Mouse (Mus musculus): ENCODE data around the gene Vipas39. TPM values are rescaled to one million over a fixed set of nuclear protein-coding genes. Genes with fewer than 3 reads are reported as not detected.

Vipas39 gene
- 19.3 TPM for polyA plus RNA-seq (2014; fragmentation: Illumina TruSeq; extraction: RNeasy Lipid Tissue Mini Kit (QIAGEN cat#74804); ENCODE audit: insufficient read depth, low read depth, low replicate concordance)

DNA sequence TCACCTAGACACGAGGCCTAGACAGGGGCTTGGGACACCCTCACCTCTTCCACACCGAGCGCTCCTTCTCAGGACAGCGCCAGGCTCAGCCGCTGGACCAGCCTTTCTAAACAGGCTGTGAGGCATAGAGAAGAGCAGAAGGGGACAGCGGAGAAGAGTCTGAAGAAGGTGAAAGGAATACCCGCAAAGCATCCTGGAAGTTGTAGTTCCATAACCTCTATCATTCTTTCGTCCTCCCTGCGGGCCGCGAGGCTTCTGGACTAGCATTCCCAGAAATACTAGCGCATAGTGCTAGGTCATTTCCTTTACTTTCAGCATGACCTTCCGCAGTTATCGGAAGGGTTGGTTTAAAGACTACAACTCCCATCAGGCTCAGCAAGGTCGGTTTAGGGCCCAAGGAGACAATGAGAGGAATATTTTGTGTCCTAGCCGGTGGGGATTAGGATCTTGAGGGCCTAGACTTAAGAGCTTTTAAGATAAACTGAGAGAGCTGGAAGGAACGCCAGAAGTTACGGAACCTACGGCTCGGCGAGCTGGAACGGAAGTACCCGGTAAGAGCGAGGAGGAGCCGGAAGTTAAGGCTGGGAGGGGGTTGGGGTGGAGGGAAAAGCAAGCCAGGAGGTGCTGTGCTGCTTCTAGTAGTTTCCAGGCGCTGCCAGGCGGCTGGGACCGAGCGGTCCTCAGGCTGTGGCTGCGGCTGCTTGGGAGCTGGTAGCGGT, at the start of gene Vipas39, which contains the start of gene Ahsa1:
Vipas39 (minus strand) TSS at position 149 of the 719 bp plus-strand sequence.
Ahsa1 (plus strand) TSS at position 372 of the 719 bp plus-strand sequence.

DNA sequence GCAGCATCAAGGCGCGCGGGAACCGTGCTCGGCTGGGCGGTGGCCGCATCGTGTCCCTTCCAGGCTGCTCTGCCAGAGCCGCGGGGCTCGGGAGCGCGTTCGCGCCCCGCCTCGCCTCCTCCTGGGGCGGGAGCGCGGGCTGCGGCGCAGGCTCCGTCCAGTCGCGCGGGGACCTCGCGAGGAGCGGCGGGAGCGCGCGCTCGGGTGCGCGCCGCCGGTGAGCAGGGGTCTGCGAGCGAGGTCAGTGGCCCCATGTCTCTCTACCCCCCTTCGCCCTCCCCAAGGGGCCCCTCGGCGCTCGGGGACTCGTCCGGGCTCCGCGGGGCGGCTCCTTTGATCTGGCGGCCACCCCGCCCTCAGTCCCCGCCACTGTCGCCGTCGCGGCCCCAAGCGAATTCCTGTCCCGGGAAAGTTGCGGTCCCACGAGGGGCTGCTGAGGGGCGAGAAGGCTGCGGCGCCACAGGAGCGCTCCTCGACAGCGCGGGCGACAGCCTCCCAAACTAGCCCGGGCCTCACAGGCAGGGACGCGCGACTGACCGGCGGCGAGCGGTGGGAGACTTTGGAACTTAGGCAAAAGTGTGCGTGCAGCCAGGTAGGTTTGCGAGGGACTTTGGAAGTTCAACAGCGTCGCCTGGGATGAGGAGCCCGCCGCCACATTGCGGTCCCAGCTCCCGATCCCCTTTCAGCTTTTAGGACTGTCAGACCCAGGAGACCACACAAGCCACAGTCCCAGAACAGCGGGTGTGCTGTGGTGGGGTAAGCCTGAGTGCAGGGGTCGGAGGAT, 33.8 kb upstream of the Vipas39 start, which contains the start of gene Ism2:
Ism2 (minus strand) TSS at position 49 of the 784 bp plus-strand sequence.

DNA sequence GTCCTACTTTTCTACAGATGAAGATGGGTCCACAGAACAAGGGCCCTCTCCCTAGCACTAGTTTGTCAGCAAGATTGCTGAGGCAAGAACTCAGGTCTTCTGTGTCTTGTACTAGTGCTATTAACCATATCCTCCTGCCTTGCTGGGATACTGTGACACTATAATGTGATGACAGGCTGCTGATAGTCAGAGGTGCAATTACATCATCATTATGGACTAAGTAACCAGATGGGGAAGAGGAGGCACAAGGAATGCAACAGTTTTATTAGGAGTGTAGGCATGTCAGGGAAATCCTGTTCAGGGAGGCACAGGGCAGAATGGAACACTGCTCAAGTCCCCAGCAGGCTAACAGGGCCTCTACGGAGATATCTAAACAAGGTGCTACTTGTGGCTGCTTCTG, 27.4 kb downstream of the Vipas39 start, which contains the start of gene Noxred1:
Noxred1 (minus strand) TSS at position 101 of the 400 bp plus-strand sequence.

DNA sequence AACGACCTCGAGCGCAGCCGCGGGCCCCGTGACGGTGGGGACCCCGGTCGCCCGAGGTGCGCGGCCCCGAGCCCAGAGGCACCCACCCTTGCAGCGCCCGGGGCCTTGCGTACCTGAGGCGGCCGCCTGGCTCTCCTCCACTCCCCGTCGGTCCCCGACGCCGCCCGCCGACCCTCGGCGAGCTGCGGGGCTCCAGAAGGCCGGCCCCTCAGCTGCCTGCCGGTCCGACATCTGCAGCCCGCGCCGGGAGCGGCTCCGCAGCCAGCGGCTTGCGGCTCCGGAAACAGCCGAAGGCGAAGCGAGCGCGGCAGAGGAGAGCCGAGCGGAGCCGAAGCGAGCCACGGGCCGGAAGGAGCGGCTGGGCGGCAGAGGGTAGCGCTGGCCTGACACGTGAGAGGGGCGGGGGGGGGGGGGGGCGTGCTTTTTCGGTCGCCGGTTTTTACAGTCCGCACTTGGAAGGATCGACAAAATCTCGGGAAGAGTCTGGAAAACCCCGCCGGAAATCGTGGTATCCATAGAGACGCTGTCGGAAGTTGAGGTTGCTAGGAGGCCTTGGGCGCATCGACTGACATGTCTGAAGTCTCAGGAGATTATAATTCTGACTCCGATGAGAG, 66.0 kb downstream of the Vipas39 start, which contains the start of gene Tmed8:
Tmed8 (minus strand) TSS at position 482 of the 614 bp plus-strand sequence.

DNA sequence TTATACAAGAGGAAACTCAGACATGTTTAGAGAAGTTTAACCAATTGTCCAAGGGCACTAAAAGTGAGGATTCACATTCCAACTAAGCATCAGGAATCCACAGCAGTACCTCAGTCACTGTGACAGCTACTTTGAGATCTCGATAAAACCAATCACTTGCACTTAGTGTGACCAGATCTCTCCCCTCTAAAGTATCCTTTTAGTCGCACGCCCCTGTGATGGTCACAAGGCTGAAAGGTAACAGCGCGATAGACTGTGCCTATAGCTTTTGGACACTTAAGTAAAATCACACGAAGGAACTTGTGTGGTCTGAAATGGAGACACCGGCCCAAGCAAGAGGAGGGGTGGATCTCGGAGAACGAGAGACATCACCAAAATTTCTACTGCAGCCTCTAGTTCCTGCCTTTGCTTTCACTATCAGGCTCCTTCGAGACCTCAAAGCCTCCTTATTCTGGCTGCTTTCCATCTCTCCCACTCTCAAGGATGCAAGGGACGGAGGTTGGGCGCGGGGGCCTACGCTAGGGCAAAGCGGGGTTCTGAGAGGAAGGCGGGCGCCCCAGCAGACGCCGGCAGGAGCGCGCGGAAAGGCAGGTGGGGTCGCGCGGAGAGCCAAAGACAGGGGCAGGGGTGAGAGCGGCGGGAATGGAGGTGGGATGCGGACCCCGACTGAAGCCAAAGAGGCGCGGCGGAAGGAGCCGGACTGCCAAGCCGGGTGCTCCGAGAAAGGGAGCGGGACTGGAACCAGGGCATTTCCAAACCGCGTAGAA, 66.7 kb downstream of the Vipas39 start, which contains the start of gene Samd15:
Samd15 (plus strand) TSS at position 518 of the 767 bp plus-strand sequence.

Other genes with a start within 250 kb of the Vipas39 start
- gene Tmem63c, start 244.9 kb downstream of the Vipas39 start, polyA plus RNA-seq (2014; fragmentation: Illumina TruSeq; extraction: RNeasy Lipid Tissue Mini Kit (QIAGEN cat#74804); ENCODE audit: insufficient read depth, low read depth, low replicate concordance): 0.07 TPM
- gene Ngb, start 163.7 kb downstream of the Vipas39 start, polyA plus RNA-seq (2014; fragmentation: Illumina TruSeq; extraction: RNeasy Lipid Tissue Mini Kit (QIAGEN cat#74804); ENCODE audit: insufficient read depth, low read depth, low replicate concordance): 4.3 TPM
- 83.2 TPM for gene Gstz1, start 119.1 kb downstream of the Vipas39 start, polyA plus RNA-seq (2014; fragmentation: Illumina TruSeq; extraction: RNeasy Lipid Tissue Mini Kit (QIAGEN cat#74804); ENCODE audit: insufficient read depth, low read depth, low replicate concordance)
- gene Pomt2, start 118.3 kb downstream of the Vipas39 start, polyA plus RNA-seq (2014; fragmentation: Illumina TruSeq; extraction: RNeasy Lipid Tissue Mini Kit (QIAGEN cat#74804); ENCODE audit: insufficient read depth, low read depth, low replicate concordance): 6.5 TPM
- 0.29 TPM for gene Samd15, start 66.5 kb downstream of the Vipas39 start, polyA plus RNA-seq (2014; fragmentation: Illumina TruSeq; extraction: RNeasy Lipid Tissue Mini Kit (QIAGEN cat#74804); ENCODE audit: insufficient read depth, low read depth, low replicate concordance)
- gene Tmed8, start 65.8 kb downstream of the Vipas39 start, polyA plus RNA-seq (2014; fragmentation: Illumina TruSeq; extraction: RNeasy Lipid Tissue Mini Kit (QIAGEN cat#74804); ENCODE audit: insufficient read depth, low read depth, low replicate concordance): 3.5 TPM
- gene Noxred1, start 27.5 kb downstream of the Vipas39 start, polyA plus RNA-seq (2014; fragmentation: Illumina TruSeq; extraction: RNeasy Lipid Tissue Mini Kit (QIAGEN cat#74804); ENCODE audit: insufficient read depth, low read depth, low replicate concordance): 0.63 TPM
- 116 TPM for gene Ahsa1, start 223 bp upstream of the Vipas39 start, polyA plus RNA-seq (2014; fragmentation: Illumina TruSeq; extraction: RNeasy Lipid Tissue Mini Kit (QIAGEN cat#74804); ENCODE audit: insufficient read depth, low read depth, low replicate concordance)
- 1.3 TPM for gene Ism2, start 33.4 kb upstream of the Vipas39 start, polyA plus RNA-seq (2014; fragmentation: Illumina TruSeq; extraction: RNeasy Lipid Tissue Mini Kit (QIAGEN cat#74804); ENCODE audit: insufficient read depth, low read depth, low replicate concordance)
- 80.8 TPM for gene Sptlc2, start 122.1 kb upstream of the Vipas39 start, polyA plus RNA-seq (2014; fragmentation: Illumina TruSeq; extraction: RNeasy Lipid Tissue Mini Kit (QIAGEN cat#74804); ENCODE audit: insufficient read depth, low read depth, low replicate concordance)
- 91.3 TPM for gene Slirp, start 177.6 kb upstream of the Vipas39 start, polyA plus RNA-seq (2014; fragmentation: Illumina TruSeq; extraction: RNeasy Lipid Tissue Mini Kit (QIAGEN cat#74804); ENCODE audit: insufficient read depth, low read depth, low replicate concordance)
- gene Alkbh1, start 177.8 kb upstream of the Vipas39 start, polyA plus RNA-seq (2014; fragmentation: Illumina TruSeq; extraction: RNeasy Lipid Tissue Mini Kit (QIAGEN cat#74804); ENCODE audit: insufficient read depth, low read depth, low replicate concordance): 8.7 TPM
- 48.4 TPM for gene Snw1, start 206.0 kb upstream of the Vipas39 start, polyA plus RNA-seq (2014; fragmentation: Illumina TruSeq; extraction: RNeasy Lipid Tissue Mini Kit (QIAGEN cat#74804); ENCODE audit: insufficient read depth, low read depth, low replicate concordance)
- not detected for gene Gm5788, start 228.5 kb upstream of the Vipas39 start, polyA plus RNA-seq (2014; fragmentation: Illumina TruSeq; extraction: RNeasy Lipid Tissue Mini Kit (QIAGEN cat#74804); ENCODE audit: insufficient read depth, low read depth, low replicate concordance)
- not detected for gene Gm8300, start 248.1 kb upstream of the Vipas39 start, polyA plus RNA-seq (2014; fragmentation: Illumina TruSeq; extraction: RNeasy Lipid Tissue Mini Kit (QIAGEN cat#74804); ENCODE audit: insufficient read depth, low read depth, low replicate concordance)

All from lung, adult 10 weeks (tissue).